Mouse (Mus musculus) liver, adult (tissue): ENCODE data around the gene Myo3b.

Source experiments
- GATA4 ChIP-seq: IDR thresholded peaks from 2 replicates; pipeline ENCODE4 v1.6.1; 2014; ENCODE audit warnings: mild to moderate bottlenecking, low read length; ENCODE audit not compliant: insufficient replicate concordance

Gene Myo3b

DNA sequence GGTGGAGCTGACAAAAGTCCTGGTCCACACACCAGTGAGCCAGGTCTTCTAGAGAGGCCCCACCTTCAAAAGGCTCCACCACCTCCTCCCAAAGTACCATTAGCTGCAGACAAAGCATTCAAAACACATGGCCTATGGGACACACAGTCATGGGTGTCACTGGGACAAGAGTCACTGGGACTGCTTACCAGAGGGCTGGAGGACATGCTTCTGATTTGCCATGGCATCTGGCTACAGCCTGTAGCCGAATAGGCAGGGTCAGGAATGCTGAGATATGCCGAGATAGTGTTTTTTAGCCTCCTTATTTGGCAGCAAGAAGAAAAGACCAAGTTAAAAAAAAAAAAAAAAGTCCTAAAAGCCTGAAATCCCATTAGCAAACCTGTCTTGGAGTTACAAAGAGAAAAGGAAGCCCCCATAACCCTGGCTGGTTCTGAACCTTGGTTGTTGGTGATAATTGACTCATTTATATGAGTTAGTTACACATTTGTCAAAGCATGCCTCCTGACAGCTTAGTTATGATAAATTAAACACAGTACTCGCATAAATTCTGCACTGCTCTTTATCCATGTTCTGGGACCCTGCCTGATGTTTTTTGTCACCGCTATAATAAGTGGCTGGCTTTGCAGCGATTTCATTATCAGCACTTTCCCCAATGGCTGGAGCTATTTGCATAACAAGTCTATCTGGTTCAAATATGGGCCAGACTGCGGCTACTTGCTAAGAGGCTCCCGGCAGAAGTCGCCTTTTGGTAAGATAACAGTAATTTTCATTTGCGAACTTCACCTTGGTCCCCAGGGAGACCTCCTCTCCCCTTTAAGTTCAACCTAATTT lies 156.7 kb downstream of the Myo3b start:
- no peak for TF ChIP-seq GATA4

DNA sequence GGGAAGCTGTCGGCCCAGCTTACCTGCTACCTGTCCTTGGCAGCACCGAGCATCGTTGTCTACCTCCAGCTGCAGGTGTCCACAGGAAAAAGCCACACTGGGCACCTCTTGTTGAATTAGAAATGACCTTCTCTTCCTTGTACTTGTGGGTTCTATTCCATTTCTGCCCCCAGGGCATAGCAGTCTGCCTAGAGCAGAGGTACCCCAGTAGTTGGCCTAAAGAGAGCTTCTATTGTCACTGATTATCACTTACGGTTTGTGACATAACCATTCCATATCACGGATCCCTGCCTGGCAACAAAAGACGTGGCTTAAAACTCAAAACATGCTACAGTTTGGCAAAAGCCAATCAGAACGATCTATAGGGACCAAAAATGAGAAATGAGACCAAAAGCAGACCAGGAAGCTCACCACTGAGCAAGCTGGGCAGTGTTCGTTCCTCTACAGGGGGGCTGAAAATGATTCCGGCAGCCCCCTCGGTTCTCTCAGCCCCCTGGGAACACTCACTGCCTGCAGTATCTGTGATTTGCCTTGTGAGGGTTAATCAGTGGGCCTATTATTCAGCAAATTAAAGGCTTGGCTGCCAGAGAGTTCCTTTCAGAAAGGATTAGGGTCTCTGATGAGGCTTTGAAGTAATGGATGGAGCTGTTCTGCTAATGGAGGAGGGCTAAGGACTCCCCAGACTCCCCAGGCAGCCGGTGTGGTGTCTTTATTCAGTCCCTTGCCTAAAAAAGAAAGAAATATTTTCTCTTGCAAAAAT lies 163.1 kb downstream of the Myo3b start:
- TF ChIP-seq GATA4, result no peak

DNA sequence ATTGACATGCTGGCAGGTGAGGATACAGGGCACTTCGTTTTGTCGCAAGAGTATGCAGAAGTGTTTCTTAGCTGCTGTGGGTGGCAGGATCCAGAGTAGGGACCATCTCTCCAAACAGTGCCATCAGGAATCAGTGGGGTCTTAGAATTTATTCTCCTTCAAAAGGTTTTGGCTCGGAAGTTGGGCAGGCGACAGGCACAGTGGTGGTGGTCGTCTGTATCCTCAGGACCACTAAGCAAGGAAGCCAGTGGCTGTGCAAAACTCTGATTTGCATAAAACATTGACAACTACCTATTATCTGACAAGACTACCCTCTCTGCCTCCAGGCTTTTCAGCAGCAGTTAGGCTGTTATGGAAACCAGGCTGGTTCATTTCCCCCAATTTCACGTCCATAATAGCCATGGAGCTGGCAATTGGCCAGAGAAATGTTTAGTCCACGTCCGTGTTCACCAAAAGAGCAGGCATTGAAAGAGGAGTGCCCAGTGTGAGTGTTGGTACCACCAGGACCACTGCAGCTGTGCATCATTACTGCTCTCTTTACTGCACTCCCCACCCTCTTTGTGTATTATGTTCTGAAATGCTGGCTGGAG lies 163.7 kb downstream of the Myo3b start:
- TF ChIP-seq GATA4, result no peak

- TF ChIP-seq GATA4, result no peak
Measured at GRCm38 (mm10) chr2:70208411-70208810, 169.5 kb downstream of the Myo3b start.

DNA sequence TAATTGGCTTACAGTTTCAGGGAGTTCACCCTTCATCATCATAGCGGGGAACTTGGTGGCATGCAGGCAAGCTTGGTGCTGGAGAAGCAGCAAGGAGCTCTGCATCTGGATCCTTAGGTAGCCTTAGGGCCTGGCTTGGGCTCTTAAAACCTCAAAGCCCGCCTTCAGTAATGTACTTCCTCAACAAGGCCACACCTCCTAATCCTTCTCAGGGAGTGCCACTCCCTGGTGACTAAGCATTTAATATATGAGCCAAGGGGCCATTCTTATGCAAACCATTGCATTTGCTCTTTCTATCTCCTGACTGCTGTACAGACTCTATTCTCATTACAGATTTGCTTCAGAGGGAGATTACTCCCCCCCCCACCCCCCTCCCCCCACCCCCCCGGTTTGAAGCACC lies 170.9 kb downstream of the Myo3b start:
- TF ChIP-seq GATA4, result no peak

DNA sequence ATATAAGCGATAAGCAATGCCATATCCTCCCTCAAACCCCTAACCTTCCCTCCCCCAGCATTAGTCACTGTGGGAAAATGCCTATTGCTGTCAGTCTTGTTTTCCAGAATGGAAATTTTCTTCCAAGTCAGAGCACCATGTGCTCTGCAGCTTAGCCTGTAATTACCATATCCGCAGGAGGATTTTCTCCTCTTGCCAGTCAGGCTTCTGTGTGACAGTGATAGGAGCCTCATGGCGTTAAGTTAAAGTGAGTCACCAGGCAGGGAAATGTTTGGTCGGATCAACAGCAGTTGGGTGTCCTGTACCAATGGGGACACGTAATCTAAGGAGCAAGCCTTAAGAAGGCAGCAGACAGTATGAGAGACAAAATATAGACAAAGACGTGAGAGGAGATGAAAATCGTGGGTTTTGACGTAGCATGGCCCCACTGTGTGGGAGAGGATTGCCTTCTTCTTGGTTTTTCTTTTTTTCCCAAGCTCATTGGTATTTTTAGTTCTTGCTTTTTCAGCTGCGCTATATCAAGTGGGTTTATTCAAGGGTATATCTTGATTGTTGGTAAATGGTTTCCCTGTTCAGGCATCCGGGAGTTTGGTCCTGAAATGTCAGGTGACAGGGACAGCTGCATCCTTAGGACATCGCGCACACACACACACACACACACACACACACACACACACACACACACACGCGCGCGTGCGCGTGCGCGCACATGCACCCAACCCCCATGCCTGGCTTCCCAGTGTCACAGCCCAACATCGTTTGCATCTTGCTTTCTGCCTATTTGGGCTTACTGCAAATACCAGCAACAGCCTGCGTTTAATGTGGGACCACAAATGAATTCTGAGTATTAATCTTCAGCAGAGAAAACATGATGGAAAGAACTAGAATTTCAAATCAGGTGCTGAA lies 171.8 kb downstream of the Myo3b start:
- no peak for TF ChIP-seq GATA4

- TF ChIP-seq GATA4, result no peak
Measured at GRCm38 (mm10) chr2:70214401-70214800, 175.5 kb downstream of the Myo3b start.

- no peak for TF ChIP-seq GATA4
Measured at GRCm38 (mm10) chr2:70217800-70218199, 178.9 kb downstream of the Myo3b start.

- no peak for TF ChIP-seq GATA4
Measured at GRCm38 (mm10) chr2:70218469-70218868, 179.5 kb downstream of the Myo3b start.

GRCm38 (mm10) chr2:70226679-70227078 lies 187.8 kb downstream of the Myo3b start:
- no peak for TF ChIP-seq GATA4

GRCm38 (mm10) chr2:70245981-70246380 lies 207.1 kb downstream of the Myo3b start:
- TF ChIP-seq GATA4, result no peak

DNA sequence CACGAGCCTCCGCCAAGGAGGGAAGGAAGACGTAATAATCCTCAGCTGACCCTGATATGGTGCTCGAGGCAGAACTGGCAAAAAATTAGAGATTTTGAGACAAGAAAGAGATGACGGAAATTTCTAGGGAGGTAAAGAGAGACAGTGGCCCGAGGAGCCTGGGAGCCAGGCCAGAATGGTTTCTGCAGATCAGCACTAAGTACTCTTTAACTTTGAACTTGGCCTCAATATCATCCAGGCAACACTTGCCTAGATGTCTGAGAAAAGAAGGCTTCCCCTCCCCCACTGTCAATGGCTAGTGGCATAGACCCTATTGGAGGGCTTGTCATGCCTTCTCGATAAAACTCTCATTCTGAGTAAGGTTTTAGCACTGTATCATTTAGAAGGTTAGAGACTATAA lies 209.7 kb downstream of the Myo3b start:
- TF ChIP-seq GATA4, result no peak

GRCm38 (mm10) chr2:70249872-70250271 lies 210.9 kb downstream of the Myo3b start:
- no peak for TF ChIP-seq GATA4

DNA sequence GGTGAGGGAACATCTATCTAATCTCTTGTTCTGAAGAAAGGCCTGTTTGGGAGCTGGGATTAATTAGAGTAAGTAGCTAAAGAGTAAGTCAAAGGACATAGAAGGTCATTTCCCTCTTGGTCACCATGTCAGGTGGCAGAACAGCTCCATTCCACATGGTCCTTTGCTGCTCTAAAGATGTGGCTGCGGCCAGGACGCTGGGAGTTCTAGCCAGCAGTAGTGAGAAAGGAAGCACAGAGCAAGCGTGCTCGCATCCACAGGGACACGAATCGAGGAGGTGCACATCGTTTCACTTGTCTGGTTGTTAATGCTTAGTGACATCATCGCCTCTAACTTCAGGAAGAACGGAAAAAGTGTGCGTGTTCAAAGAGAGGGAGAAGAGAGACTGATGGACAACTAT lies 212.3 kb downstream of the Myo3b start:
- TF ChIP-seq GATA4, result no peak
